Mouse (Mus musculus) c-Kit-positive CD71-positive TER-119-negative erythroid progenitor cells, embryonic 14.5 days (primary cell): ENCODE results near the gene Plcb3.
A peak's percentile ranks its signal among the peaks of the same experiment; 100 is the strongest.
"Not testable (repeated sequence)": the region's sequence is repeated elsewhere in the genome, so short reads cannot be mapped to it uniquely, and the experiment has no call there.

Experiments used
- DNase-seq: peaks from one replicate; pipeline ENCODE4 v3.0.0-alpha.2; 2013; ENCODE audit warnings: low read depth

Gene Plcb3

DNA sequence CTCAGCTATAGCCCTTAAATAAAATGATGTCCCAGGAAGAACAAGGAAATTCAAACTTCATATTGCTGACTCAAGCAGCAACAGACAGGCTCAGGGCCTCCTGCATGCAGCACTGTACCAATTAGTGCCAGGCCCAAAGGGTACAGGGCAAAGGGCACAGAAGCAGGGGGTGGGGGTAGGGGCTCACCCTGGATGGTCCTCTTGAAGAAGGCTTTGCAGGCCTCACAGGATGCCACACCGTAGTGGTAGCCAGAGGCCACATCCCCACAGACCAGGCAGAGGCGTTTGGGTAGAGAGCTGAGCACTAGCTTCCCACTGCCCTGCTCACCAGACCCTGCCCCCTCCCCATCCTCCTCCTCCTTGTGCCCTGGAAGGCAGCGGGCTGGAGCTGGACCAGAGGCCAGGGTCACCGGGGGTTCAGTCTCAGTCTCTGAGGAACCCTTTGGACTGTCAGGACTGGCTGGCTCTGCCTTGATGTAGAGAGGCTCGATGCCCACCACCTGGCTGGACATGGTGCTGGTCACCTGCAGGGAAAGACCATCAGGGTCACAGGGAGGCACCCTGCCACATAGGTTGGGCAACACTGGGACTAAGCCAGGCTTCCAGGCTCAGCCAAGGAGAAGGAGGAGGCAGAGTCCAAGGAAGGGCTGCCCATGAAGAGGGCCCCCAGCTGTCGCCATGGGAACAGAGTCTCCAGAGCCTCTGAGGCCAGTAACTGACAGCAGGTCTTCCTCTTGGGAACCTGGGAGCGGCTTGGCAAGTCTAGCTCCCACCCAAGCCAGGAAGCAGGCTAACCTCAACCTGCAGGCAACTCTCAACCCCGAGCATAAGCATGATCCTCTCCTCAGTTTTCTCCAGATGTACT, 56.2 kb downstream of the Plcb3 start:
- no peak for DNase-seq

DNA sequence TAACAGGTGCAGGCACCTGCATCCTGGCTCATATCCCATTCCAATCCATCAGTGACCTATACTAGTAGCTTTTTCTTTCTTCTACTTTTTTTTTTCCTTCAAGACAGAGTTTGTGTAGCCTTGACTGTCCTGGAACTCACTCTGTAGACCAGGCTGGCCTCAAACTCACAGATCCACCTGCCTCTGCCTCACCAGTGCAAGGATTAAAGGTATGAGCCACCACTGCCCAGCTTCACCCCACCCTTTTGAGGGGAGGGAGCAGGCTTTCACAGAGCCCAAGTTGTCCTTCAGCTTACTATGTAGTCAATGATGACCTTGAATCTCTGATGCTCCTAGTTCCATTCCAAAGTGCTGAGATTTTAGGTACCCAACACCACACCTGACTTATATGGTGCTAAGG, 56.8 kb downstream of the Plcb3 start:
- no peak for DNase-seq

DNA sequence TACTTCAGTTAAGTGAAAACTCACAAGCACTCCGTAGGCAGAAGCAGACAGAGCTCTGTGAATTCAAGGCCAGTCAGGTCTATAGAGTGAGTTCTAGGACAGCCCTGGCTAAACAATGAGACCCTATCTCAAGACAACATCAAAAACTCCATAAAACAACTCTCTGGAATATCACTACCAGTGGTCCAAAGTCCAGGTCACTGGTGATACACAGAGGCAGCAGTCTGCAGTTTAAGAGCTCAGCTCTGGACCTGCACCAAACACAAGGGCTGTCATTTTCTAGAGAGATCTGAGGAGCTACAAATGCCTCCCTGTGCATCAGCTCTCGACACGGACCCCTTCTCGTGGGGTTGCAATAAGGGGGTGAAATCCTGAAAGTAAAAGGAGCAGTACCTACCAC, 57.9 kb downstream of the Plcb3 start:
- no peak for DNase-seq

DNA sequence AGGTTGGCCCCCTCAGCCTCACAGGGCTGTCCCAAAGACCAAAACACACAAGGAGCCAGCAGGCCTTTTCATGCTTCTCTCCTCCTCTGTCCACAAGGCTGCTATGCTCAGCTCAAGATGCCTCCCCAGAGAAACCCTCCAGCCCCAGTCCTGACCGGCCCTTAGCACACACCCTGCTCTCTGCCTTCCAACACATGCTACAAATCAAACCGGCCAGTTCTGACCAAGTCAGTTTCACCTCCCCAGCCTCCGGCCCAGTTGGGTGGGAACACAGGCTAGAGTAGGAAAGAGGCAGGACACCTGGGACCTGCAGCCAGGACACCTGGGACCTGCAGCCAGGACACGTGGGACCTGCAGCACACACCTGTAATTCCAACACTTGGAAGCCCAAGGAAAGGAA, 59.8 kb downstream of the Plcb3 start:
- no peak for DNase-seq

DNA sequence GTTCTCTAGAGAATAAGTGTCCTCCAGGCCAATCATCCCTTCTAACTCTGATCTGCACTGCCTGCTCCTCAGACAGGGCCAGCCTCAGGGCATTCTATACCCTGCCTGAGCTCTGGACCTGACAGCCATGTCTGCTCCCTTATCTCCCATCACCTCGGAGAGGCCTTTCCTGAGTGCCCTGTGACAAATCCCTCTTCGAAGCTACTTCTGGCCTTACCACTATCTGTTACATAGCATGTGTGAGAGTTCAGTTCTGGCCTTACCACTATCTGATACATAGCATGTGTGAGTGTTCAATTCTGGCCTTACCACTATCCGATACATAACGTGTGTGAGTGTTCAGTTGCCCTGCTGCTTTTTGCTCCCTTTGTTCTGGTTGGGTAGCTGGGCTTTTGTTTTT, 61.0 kb downstream of the Plcb3 start:
- DNase-seq, result no peak

DNA sequence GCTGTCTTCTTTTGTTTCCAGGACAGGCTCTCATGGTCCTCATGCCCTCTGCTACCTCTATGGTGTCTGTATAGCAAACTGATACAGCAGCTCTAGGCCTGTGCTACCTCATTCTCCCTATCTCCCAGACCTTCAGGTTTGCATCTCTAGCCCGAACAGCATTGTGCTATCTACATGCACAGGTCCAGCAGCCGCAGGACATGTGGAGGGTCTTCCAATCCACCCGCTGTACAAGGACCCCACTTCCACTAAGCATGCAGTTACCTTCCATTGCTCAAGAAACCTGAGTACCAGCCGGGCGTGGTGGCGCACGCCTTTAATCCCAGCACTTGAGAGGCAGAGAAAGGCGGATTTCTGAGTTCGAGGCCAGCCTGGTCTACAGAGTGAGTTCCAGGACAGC, 61.7 kb downstream of the Plcb3 start:
- no peak for DNase-seq

DNA sequence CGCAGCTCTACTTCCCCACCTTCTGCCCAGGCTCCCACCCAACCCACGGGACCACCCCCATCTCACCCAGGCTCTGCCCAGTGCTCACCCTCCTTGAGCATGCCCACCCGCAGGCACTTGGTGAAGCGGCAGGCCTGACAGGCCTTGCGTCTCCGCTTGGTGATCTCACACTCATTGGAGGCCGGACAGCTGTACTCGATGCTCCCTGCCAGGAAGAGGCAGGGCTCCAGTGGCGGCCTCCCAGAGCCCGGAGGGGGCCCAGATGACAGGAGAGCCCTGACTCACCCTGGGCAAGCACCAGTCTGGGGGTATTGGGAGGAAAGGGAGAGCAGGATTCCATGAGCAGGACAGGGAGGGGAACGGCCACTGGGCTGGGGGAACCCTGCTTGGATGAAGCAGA, 62.3 kb downstream of the Plcb3 start:
- DNase-seq, result no peak

DNA sequence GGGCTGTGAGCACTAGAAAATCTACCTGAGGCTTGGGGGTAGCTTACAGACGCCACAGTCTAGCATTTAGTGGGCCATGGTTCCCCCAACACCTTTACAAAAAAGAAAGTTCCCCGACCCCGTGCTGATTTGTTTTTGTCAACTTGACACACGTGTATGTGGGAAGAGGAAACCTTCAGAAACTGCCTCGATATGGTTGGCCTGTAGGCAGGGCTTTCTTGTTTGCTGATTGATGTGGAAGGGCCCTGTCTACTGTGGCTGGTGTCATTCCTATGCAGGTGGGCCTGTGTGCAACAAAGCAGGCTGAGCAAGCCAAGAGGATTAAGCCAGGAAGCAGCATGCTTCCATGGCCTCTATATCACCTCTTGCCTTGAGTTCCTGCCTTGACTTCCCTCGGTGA, 63.2 kb downstream of the Plcb3 start:
- no peak for DNase-seq

DNA sequence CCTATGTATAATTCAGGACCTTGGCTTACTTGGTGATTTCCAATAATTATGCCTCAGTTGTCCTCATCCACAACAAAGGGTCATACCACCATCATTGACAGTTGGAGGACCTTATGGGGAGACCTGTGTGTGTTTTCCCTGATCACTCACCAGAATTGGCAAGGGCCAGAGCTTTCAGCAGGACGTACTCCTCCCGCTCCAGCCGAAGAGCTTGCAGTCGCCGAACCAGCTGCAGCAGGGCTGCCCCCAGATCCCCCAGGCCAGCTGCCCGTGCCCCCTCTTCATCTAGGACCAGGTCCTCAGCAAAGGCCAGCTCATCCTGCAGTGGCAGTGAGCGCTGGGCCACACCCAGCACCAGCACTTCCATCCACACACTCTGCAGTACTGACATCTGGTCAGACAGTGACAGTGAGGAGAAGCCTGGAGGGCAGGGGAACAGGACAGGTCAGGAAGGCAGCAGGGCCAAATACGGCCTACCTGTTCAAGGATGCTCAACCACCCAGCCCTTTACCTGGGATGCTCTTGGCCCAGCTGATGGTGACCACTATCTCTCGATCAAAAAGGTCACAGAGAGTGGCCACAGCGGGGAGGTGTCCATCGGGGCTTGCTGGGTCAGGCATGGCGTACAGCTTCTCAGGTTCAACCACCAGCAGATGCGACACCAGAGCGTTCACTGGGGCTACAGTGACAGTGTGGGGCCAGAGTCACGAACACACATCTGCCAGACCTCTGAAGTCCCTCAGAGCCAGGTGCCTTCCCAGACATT, 63.9 kb downstream of the Plcb3 start:
- no peak for DNase-seq

DNA sequence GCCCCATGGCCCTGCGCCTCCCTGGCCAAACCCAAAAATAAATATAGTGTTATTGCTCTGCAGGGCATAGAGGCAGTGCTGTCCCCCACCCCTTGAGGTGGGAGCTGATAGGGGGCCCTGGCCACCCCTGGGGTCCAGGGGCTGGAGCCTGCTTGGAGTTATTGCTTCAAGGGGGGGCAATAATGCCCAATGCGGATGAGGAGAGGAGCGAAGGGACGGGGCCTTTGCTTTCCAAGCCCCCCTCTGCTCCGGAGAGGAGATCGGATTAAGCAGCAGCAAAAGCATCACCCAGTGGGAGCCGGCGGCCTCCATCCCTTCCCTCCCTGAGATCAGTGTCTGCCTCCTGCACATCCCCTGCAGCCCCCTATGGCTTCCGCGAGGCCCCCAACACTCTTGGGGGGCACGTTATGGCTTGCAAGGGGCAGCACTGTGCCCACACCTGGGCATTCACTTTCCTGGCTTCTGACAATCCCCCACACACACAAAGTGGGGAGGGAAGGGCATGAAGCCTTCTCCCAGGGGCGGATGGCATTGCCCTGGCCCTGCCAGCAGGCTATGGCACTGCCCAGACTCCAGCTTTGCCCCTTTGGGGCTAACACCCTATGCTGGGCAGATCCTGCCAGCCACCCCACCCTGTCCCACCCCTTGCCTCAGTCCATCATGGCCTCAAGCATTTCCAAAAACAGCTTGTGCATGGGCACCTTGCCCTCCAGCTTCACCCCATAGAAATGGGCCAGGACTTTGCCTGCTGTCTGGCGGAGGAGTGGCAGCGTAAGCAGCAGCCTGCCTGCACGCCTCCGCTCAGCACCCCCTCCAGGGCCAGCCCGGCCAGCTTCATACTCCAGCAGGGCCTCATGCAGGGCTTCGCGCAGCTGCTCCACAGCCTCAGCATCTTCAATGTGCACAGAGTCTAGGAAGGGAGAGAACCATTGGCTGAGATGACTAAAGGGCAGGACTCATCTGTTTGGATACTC, 64.9 kb downstream of the Plcb3 start:
- DNase-seq, result no peak

DNA sequence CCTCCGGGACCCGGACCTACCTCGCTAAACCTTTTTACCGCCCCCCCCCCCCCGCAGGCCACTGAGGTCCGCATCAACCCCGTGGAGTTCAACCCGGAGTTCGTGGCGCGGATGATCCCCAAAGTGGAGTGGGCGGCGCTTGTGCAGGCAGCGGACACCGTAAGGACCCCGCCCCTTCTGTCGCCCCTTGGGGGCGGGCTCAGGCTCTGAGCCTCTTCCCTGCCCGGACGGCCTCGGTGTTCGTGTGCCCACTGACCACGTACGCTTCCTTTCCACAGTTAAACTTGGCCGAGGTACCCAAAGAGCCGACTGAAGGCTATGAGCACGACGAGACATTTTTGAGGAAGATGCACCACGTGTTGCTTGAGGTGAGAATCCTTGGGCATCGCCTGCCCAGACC, 66.0 kb downstream of the Plcb3 start:
- not testable (repeated sequence) for DNase-seq

DNA sequence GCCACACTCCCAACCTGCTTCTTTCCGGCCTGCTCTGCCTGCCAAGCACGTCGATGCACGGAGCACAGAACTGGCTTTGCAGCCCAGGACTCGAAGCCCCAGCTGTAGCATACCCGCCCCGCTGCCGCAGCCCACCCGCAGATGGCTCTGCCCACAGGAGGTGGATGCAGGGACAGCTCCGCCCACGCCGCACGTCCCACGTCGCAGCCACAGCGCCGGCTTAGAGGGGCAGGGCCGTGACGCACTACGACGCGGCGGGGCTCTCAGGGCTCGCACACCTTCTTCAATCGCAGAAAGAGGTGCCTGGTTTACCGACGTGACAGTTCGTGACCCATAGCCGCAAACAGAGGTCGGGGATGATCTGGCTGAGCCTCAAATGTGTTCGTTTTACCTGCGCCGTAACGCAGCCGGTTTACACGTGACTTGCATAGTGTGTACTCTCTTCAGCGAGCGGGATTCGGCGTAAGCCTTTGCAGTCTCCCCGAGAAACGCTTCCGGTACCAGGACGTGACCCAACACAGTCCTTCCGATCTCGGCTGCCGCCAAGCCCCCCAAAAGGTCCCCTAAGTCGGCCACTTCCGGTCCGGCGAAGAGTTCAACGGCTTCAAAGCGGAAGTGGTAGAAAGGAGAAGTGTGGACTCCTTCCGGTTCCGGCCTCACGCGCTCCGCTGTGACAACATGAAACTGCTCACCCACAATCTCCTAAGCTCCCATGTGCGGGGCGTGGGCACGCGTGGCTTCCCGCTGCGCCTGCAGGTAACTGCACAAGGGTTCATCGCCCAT, 66.6 kb downstream of the Plcb3 start, which contains the start of the genes Trmt112 and Prdx5:
Trmt112 (plus strand) TSS at position 192 of the 783 bp plus-strand sequence.
Prdx5 (minus strand) TSS at position 600 of the 783 bp plus-strand sequence.
- DNase-seq, result peak; percentile 87

DNA sequence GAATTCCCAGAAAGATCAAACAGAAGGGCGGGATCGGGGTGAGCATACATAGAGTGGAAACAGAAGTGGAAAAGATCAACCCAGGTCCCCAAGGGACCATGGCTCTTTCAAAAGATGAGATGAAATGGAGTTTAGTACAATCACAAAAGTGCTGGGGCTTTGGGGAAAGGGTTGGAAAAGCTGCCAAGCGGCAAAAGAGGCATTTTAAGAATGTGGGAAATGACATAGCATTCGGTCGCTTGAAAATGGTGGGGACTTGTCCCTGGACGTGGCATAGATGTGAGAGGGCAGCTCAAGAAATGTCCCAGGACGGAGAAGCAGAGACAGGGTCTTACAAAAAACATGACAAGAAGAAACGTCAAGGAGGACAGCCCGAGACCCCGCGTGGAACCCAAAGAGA, 67.2 kb downstream of the Plcb3 start:
- no peak for DNase-seq

DNA sequence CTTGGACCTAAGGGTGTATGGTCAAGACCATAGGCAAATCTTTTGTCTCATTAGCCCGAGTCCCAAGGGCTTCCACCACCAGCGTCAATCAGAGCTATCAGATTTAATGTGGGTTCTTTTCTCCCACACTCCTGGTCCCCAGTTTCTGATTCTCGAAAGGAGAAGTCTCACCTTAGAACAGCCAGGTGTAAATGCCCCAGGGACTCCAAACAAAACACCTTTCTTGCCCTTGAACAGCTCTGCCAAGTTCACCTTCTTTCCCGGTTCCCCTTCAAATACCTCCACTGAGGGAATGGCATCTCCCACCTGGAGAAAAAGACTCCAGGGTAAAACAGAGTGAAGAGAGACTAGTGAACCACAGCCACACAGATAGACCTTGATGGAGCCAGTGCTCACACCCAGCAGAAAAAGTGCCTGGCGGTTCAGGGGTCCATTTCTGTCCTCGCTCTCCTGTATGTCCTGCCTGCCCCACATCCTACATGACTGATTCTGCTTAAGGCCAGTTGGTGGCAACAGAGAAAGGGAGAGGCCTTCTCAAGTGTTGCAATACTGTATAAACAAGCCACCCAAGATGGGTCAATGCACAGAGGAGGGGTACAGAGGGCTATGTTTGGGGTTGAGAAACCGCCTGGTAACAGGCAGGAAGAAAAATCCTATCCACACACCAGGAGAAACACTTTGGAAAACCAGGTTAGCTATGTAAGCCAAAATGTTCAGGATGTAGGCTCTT, 68.3 kb downstream of the Plcb3 start:
- no peak for DNase-seq

DNA sequence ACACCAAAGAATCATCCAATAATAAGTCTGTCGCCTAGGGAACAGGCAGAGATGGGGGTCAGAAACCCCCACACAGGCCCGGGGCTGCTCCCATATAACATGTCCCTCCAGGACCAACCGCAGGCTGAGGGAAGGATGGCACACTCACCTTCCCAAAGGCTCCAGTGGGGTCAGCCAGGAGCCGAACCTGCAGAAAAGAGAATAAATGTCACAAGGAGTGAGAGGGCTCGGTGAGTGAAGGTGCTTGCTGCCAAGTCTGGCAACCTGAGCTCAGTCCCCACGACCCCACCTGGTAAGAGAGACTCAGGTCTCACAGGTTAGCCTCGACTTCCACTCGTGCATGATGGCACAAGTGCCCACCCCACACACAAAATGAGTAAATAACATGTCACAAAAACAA, 69.2 kb downstream of the Plcb3 start:
- DNase-seq, result no peak

DNA sequence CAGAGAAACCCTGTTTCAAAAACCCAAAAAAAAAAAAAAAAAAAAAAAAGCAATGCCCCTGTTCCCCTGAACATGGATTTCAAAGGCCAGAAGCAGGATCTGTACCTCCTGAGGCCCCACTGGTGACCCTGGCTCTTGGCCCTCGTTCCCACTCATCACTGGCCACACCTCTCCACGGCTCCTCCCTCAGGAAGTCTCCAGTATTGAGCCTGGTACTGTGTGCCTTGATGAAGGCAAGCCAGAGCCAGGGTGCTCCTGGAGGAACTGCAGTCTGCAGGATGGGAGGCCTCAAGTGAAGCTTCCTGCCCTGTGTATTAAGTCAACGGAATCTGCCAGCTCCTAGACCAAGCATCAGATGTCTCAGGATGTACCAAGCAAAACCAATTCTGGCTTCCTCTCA, 70.1 kb downstream of the Plcb3 start:
- DNase-seq, result no peak

DNA sequence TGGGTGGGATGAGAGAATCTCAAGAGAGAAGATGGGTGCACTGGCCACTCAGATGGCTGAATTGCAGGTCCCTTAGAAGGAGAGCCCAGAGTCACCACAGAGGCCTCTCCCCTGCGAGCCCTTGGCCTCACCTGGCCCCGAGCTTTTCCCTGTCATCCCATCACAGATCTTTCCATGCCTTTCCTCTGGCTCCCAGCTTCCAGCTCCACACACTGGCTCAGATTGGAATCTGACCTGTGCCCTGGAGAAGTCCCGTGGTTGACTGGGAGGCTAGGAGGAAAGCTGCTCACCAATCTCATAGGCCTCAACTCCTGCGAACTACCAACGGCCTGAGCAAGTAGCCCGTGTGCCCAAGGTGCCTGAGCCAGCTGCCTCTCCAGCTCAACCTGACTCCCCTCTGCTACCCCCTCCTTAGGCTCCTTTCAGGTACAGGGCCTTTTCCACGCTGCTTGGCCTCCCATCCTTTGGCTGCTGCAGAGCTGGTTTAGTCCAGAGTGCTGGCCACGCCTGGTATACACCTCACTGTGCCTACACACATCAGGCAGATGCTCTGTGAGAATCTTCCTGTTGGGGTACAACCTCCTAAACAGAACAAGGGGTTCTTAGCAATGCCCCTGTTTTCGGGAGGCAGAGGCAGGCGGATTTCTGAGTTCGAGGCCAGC, 70.6 kb downstream of the Plcb3 start:
- no peak for DNase-seq

DNA sequence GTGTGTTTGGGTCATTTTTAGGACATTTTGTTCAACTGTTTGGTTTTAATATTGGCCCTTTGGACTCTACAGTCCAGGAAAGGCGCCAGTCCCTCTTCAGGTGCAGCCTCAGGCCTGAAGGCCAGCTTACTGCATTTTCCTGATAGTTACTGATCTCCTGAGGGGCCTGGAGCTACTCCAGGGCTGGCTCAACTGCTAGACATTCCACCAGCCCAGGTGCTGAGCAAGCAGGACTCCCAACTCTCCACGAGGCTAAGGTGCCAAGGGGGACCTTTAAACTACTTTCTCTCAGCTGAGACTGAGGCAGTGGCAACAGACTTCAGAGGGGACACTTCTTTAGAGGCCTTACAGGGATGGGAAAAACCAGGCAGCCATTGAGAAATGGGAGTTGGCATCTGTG, 71.4 kb downstream of the Plcb3 start:
- DNase-seq, result no peak

DNA sequence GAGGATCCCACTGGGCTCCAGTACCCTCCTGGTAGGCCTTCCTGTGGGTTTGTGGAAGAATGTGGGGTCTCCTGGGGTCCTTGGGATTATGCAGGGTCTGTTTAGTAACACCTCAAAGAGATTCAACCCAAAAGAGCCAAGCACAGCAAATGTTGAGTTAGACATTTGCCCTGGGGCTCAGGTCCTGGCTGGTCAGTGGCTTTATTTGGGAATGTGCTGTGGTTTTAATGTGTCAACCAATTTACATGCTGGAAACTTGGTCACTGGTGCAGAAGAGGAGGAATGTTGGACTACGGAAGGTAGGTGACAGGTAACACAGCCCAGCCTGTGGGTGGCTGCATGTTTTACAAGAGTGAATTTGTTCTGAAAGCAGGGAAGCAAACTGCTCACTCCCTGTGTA, 73.2 kb downstream of the Plcb3 start:
- DNase-seq, result no peak
